Mouse (Mus musculus) olfactory bulb, adult 2 months (tissue): ENCODE measurements around the gene Tnrc6c. TPM values are rescaled to one million over a fixed set of nuclear protein-coding genes. Genes with fewer than 3 reads are reported as not detected.
"Not testable (repeated sequence)": the region's sequence is repeated elsewhere in the genome, so short reads cannot be mapped to it uniquely, and the experiment has no call there.

ENCODE experiments used
- H3K27ac ChIP-seq: fragments of 200-500 bp; 2 replicates; pipeline ENCODE4 v1.5.1; 2012; ENCODE audit warnings: low read depth, low read length; ENCODE audit not compliant: insufficient read depth
- H3K4me1 ChIP-seq: fragments of 200-500 bp; 2 replicates; pipeline ENCODE4 v1.6.1; 2012; ENCODE audit warnings: low read length; ENCODE audit not compliant: control insufficient read depth, insufficient read depth
- H3K4me3 ChIP-seq: fragments of 200-500 bp; 2 replicates; pipeline ENCODE4 v1.5.1; 2012; ENCODE audit warnings: mild to moderate bottlenecking, low read depth, low read length, moderate library complexity; ENCODE audit not compliant: insufficient read depth
- CTCF ChIP-seq: fragments of 200-500 bp; IDR thresholded peaks from 2 replicates; pipeline ENCODE4 v1.5.1; 2012; ENCODE audit warnings: low read depth, mild to moderate bottlenecking, low read length, moderate library complexity; ENCODE audit not compliant: insufficient read depth
- POLR2A ChIP-seq: fragments of 200-500 bp; IDR thresholded peaks from 2 replicates; pipeline ENCODE4 v1.6.1; 2012; ENCODE audit warnings: mild to moderate bottlenecking, low read depth, low read length, moderate library complexity; ENCODE audit not compliant: insufficient read depth
- WGBS: fragments of 180-500 bp; shearing (Covaris S2); methylation state at CpG from one replicate; pipeline ENCODE4 v1.1.7; 2018; 5-methylcytosine and 5-hydroxymethylcytosine counted together
- polyA plus RNA-seq: library from polyadenylated mRNA; stranded (reverse); fragments of >200 nt; gene quantifications from 2 replicates; pipeline ENCODE4 v1.2.4, GENCODE M21; 2012; ENCODE audit warnings: low replicate concordance; ENCODE audit not compliant: missing spikeins, insufficient read depth, insufficient read length

Tnrc6c gene
- polyA plus RNA-seq, 1 experiment: not detected

DNA sequence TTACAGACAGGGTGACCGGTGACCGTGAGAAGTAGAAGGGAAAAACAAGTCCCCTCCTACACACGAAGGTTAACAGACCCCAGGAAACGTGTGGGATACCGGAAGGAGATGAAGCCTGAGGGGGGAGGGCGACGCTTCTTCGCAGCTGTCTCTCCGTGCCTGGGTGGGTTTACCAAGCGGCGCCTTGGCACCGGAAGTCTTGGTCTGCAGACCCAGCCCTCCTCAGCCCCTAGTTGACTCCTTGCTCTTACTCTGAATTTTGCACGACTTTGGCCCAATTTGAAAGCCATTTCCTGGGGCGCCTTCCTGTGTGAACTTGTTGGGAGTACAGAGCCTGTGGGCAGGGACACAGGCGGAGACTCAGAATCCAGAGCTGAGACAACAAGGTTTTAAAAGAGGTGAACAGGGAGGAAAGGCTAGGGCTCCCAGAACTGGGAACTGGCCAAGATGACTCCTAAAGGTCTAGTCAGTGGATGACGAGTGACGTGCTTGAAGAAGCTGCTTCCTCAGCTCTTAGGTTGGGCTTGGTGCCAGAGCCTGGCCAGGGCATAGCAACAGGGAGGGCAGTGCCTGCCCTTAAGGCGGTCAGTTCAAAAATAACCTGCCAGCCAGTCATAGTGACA, 127.2 kb downstream of the Tnrc6c start:
- Histone ChIP-seq H3K4me3 (no peak overlapping the region; the same call in 1 of the 2 replicates), H3K4me1 (peaks cover 34% of the 10 kb centered on the region), H3K27ac (no peak overlapping the region)
- TF ChIP-seq CTCF (no peak), POLR2A (no peak)
- WGBS: 34% methylated on average over 18 of the region's 18 CpGs

DNA sequence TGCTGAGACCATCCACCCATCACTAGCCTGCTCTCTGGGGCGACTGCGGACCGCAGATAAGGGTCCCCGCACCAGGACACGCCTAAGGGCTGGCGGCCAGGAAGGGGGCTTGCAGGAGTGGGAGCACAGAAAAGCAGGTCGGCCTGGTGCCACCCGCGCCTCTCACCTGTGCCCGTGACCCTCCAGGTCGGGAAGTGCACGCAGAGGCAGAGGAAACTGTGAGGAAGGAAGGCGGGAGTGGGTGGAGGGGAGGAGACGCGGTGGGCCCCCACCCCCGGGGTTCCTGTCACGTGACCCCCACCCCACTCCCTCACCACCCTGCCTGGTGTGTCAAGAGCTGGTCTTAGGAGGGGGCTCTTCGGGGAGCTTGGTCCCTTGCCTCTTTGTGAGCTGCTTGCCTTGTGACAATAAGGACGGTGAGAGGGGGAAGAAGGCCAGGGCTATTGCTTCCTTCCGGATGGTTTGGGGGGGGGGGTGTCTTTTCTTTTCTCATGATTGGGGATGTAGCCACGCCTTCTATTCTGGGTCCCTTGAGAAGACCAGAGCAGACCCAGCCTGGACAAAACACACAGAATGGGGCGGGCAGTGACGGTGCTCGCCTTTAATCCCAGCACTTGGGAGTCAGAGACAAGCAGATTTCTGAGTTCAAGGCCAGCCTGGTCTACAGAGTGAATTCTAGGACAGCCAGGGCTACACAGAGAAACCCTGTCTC, 128.1 kb downstream of the Tnrc6c start, which contains the start of the genes Tmc8 and Tmc6:
TSS of gene Tmc8 (plus strand) at position 84 of the 712 bp plus-strand sequence.
TSS of gene Tmc6 (minus strand) at position 206 of the 712 bp plus-strand sequence.
- Histone ChIP-seq H3K4me3 (peak within 1 kb of the TSS; percentile 20; the same call in 1 of the 2 replicates), H3K27ac (no peak within 1 kb of the TSS), H3K4me1 (peaks cover 34% of the 10 kb centered on the region)
- 63% methylated on average over 24 of the region's 24 CpGs for WGBS
- TF ChIP-seq CTCF: no peak
- no peak for TF ChIP-seq POLR2A

DNA sequence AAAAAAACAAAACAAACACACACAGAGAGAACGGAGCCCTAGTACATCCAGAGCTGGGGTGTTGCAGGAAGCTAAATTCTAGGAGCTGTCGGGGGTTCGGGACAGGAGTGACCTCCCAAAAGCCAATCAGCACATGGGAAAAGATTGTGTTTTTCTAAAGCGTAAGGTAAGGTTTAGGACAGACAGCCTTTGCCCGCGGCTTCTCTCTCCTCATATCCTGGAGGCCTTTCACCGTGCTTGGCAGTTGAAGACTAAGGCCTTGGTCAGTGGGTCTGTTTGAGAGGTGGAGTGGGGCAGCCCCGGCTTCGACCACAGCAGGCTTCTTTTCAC, 128.6 kb downstream of the Tnrc6c start:
- Histone ChIP-seq H3K4me1 (peaks cover 34% of the 10 kb centered on the region), H3K4me3 (no peak overlapping the region; the same call in 1 of the 2 replicates), H3K27ac (no peak overlapping the region)
- TF ChIP-seq POLR2A (no peak), CTCF (no peak)
- 72% methylated on average over 9 of the region's 9 CpGs for WGBS

DNA sequence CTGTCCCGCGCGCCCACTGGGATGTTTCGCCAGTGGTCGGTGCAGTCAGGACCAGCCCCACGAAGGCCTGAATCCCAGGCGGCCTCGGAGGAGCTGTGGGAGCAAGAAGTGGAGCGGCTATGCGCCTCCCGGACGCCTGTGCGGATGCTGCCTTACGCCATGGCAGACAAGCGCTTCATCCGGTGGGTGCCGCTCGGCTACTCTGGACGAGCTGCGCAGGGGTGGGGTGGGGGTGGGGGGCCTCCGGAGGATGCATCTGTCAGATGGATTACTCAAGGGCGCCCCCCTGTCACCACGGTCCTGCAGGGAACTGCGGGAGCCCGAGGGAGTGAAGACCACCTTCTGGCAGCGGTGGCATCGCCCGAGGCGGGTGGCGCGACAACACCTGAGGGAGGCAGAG, 129.0 kb downstream of the Tnrc6c start:
- no peak for TF ChIP-seq POLR2A
- no peak for TF ChIP-seq CTCF
- Histone ChIP-seq H3K4me1 (peaks cover 34% of the 10 kb centered on the region), H3K27ac (no peak overlapping the region), H3K4me3 (peak overlapping the region; percentile 20; the same call in 1 of the 2 replicates)
- 17% methylated on average over 31 of the region's 31 CpGs for WGBS

DNA sequence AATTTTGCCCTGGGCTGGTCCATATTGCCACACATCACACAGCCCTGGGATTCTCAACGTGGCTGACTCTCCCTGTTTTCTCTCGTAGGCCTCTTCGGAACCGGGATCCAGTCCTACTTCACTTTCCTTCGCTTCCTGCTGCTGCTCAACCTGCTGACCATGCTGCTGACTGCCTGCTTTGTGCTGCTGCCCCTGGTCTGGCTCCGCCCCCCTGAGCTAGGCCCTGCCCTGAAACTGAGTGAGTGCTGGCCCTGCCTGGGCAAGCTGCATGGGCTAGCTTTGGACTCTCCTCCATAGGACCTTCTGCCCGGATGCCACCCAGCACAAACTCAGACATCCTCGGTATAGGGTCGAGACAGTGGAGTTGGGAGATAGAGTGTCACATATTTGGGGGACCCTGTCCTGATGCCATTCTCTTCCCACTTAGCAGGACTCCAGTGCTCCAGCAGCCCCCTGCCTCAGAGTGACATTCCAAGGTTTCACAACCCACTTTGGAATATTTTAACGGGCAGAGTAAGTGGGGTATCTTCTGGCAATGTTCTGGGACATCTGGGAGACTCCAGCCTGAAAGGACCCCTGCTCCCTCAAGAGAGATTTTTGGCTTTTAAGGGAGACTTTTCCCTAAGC, 129.7 kb downstream of the Tnrc6c start:
- Histone ChIP-seq H3K4me3 (no peak overlapping the region), H3K4me1 (peaks cover 30% of the 10 kb centered on the region), H3K27ac (no peak overlapping the region)
- TF ChIP-seq POLR2A: no peak
- no peak for TF ChIP-seq CTCF
- 73% methylated on average over 10 of the region's 10 CpGs for WGBS

DNA sequence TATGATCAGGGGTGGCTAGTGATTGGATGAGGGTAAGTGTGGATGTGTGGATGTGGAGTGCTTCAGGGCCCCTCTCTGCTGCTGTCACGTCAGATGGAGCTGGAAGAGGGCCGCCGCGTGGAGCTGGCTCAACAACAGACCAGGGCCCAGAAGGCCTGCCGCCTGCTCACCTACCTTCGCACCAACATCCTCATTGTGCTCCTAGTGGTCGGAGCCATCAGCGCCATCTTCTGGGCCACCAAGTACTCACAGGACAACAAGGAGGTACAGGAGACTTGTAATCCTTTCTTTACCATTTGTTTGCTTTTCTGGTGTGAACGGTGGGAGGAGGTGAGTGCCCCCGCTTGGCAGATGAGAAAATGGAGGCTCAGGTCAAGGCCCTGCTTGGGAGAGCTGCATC, 132.2 kb downstream of the Tnrc6c start:
- no peak overlapping the region for H3K4me3 ChIP-seq
- TF ChIP-seq POLR2A (no peak), CTCF (peak; percentile 31; the same call in 1 of the 2 replicates)
- H3K4me1 ChIP-seq: peaks cover 6% of the 10 kb centered on the region; the same call in 1 of the 2 replicates
- no peak overlapping the region for H3K27ac ChIP-seq
- WGBS: 38% methylated on average over 10 of the region's 10 CpGs

DNA sequence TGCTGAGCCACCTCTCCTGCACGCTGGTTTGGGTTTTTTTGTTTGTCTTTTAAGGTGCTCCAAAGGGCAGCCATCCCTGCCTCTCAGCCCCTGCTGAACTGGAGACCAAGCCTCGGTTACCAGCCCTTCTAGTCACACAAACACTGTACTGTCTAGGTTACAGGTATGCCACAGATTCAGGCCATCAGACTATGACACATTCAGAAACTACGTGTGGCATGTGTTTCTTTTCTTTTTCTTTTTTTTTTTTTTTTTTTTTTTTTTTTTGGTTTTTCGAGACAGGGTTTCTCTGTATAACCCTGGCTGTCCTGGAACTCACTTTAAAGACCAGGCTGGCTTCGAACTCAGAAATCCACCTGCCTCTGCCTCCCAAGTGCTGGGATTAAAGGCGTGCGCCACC, 134.4 kb downstream of the Tnrc6c start:
- not testable (repeated sequence) for H3K4me1 ChIP-seq, H3K4me3 ChIP-seq, H3K27ac ChIP-seq
- WGBS: 92% methylated on average over 7 of the region's 7 CpGs

DNA sequence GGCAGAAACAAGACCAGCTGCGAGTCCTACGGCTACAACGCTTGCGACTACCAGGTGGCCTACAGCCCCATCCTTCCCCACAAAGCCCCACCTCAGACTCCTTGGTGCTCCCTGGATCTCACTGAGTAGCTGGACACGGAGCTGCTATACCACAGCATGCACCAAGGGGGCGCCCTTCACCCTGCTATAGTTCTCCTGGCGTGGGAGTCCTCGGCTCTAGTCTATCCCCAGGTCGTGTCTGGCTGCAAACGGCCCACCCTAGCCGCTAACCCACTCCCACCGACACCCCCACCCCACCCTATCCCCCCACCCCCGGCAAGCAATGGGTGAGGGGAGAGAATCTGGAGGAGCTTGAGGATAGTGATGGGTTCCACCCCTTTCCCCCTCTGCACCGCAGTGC, 136.2 kb downstream of the Tnrc6c start:
- WGBS: 8% methylated on average over 14 of the region's 14 CpGs
- Histone ChIP-seq H3K4me1 (no peaks in the 10 kb centered on the region), H3K4me3 (no peak overlapping the region), H3K27ac (no peak overlapping the region)
- TF ChIP-seq POLR2A (no peak), CTCF (peak; percentile 47; the same call in 1 of the 2 replicates)

DNA sequence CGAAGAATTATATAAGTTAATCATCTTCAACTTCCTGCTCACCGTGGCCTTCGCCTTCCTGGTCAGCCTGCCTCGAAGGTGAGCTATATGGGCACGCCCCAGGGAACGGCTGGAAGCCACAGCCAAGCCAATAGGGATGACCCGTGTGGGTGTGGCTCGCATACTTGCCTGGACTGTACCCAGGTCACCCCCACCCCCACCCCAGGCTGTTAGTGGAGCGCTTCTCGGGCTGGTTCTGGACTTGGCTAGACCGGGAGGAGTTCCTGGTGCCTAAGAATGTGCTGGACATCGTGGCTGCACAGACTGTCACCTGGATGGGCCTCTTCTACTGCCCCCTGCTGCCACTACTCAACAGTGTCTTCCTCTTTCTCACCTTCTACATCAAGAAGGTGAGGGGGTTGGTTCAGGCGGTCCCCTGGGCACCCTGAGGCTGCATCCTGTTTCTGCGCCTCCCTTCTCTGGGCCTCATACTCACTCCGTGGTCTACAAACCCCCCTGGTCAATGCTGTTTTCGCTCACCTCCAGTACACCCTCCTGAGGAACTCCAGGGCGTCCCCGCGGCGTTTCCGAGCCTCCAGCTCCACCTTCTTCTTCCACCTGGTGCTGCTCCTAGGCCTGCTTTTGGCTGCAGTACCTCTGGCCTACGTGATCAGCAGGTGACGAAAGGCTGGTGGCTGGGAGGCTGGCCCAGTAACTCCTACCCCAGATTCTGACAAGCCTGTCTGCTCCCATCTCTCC, 136.8 kb downstream of the Tnrc6c start:
- Histone ChIP-seq H3K4me1 (no peaks in the 10 kb centered on the region), H3K4me3 (no peak overlapping the region), H3K27ac (no peak overlapping the region)
- no peak for TF ChIP-seq CTCF
- WGBS: 58% methylated on average over 23 of the region's 23 CpGs
